Mouse (Mus musculus): ENCODE data around the gene Ddost. TPM values are rescaled to one million over a fixed set of nuclear protein-coding genes. Genes with fewer than 3 reads are reported as not detected.
A peak's percentile ranks its signal among the peaks of the same experiment; 100 is the strongest.

Ddost gene
- polyA plus RNA-seq, 1 experiment: 173 TPM

GRCm38 (mm10) chr4:138293261-138293948 lies 11.1 kb upstream of the Ddost start:
- no peak overlapping the region for H3K27ac ChIP-seq (ENCODE audit: control insufficient read depth, insufficient read depth, low read length)
- no peak for TF ChIP-seq POLR2A (IDR thresholded peaks at IDR 0.05; ENCODE audit: control insufficient read depth, extremely low read depth, insufficient read depth, low read length, poor library complexity)
- TF ChIP-seq CTCF (IDR thresholded peaks at IDR 0.05; ENCODE audit: borderline replicate concordance, control insufficient read depth, extremely low read depth, insufficient read depth, low read length, poor library complexity): no peak
- DNase-seq: no peak
- H3K4me3 ChIP-seq (ENCODE audit: control insufficient read depth, insufficient read depth, low read length): no peak overlapping the region
- no peaks in the 10 kb centered on the region for H3K4me1 ChIP-seq (replicated peaks; ENCODE audit: control insufficient read depth, insufficient read depth, low read length)
- no peaks in the 10 kb centered on the region for H3K27me3 ChIP-seq (ENCODE audit: control insufficient read depth, insufficient read depth, low read length)
- H3K36me3 ChIP-seq (ENCODE audit: control insufficient read depth, insufficient read depth, low read length): no peaks in the 10 kb centered on the region
- WGBS: 94% methylated on average over 18 of the region's 18 CpGs

- H3K4me3 ChIP-seq (ENCODE audit: control insufficient read depth, insufficient read depth, low read length): no peak overlapping the region
- no peak for DNase-seq
- TF ChIP-seq POLR2A (IDR thresholded peaks at IDR 0.05; ENCODE audit: control insufficient read depth, extremely low read depth, insufficient read depth, low read length, poor library complexity) (no peak), CTCF (IDR thresholded peaks at IDR 0.05; ENCODE audit: borderline replicate concordance, control insufficient read depth, extremely low read depth, insufficient read depth, low read length, poor library complexity) (no peak)
- no peaks in the 10 kb centered on the region for H3K27me3 ChIP-seq (ENCODE audit: control insufficient read depth, insufficient read depth, low read length)
- H3K4me1 ChIP-seq (replicated peaks; ENCODE audit: control insufficient read depth, insufficient read depth, low read length): no peaks in the 10 kb centered on the region
- H3K27ac ChIP-seq (ENCODE audit: control insufficient read depth, insufficient read depth, low read length): no peak overlapping the region
- 88% methylated on average over 9 of the region's 14 CpGs for WGBS
- H3K36me3 ChIP-seq (ENCODE audit: control insufficient read depth, insufficient read depth, low read length): no peaks in the 10 kb centered on the region
Observed at GRCm38 (mm10) chr4:138293949-138294550, 10.5 kb upstream of the Ddost start.

- TF ChIP-seq CTCF (IDR thresholded peaks at IDR 0.05; ENCODE audit: borderline replicate concordance, control insufficient read depth, extremely low read depth, insufficient read depth, low read length, poor library complexity) (no peak), POLR2A (IDR thresholded peaks at IDR 0.05; ENCODE audit: control insufficient read depth, extremely low read depth, insufficient read depth, low read length, poor library complexity) (no peak)
- WGBS: 91% methylated on average over 10 of the region's 10 CpGs
Observed at GRCm38 (mm10) chr4:138301271-138301780, 3.2 kb upstream of the Ddost start.

GRCm38 (mm10) chr4:138303011-138303410 lies 1.5 kb upstream of the Ddost start:
- 95% methylated on average over 3 of the region's 3 CpGs for WGBS
- TF ChIP-seq CTCF (IDR thresholded peaks at IDR 0.05; ENCODE audit: borderline replicate concordance, control insufficient read depth, extremely low read depth, insufficient read depth, low read length, poor library complexity) (no peak), POLR2A (IDR thresholded peaks at IDR 0.05; ENCODE audit: control insufficient read depth, extremely low read depth, insufficient read depth, low read length, poor library complexity) (no peak)
- H3K27me3 ChIP-seq (ENCODE audit: control insufficient read depth, insufficient read depth, low read length): no peaks in the 10 kb centered on the region
- peaks cover 13% of the 10 kb centered on the region for H3K4me1 ChIP-seq (replicated peaks; ENCODE audit: control insufficient read depth, insufficient read depth, low read length)
- no peak for DNase-seq
- no peak overlapping the region for H3K27ac ChIP-seq (ENCODE audit: control insufficient read depth, insufficient read depth, low read length)
- no peaks in the 10 kb centered on the region for H3K36me3 ChIP-seq (ENCODE audit: control insufficient read depth, insufficient read depth, low read length)
- H3K4me3 ChIP-seq (ENCODE audit: control insufficient read depth, insufficient read depth, low read length): no peak overlapping the region

More at GRCm38 (mm10) chr4:138301271-138301780, 3.2 kb upstream of the Ddost start:
- Histone ChIP-seq H3K27ac (ENCODE audit: control insufficient read depth, insufficient read depth, low read length) (no peak overlapping the region), H3K4me3 (ENCODE audit: control insufficient read depth, insufficient read depth, low read length) (no peak overlapping the region), H3K36me3 (ENCODE audit: control insufficient read depth, insufficient read depth, low read length) (no peaks in the 10 kb centered on the region), H3K27me3 (ENCODE audit: control insufficient read depth, insufficient read depth, low read length) (no peaks in the 10 kb centered on the region), H3K4me1 (replicated peaks; ENCODE audit: control insufficient read depth, insufficient read depth, low read length) (peaks cover 13% of the 10 kb centered on the region)
- DNase-seq: no peak

GRCm38 (mm10) chr4:138303742-138304141 lies 788 bp upstream of the Ddost start:
- TF ChIP-seq POLR2A (IDR thresholded peaks at IDR 0.05; ENCODE audit: control insufficient read depth, extremely low read depth, insufficient read depth, low read length, poor library complexity): no peak
- TF ChIP-seq CTCF (IDR thresholded peaks at IDR 0.05; ENCODE audit: borderline replicate concordance, control insufficient read depth, extremely low read depth, insufficient read depth, low read length, poor library complexity): no peak
- Histone ChIP-seq H3K36me3 (ENCODE audit: control insufficient read depth, insufficient read depth, low read length) (no peaks in the 10 kb centered on the region), H3K4me3 (ENCODE audit: control insufficient read depth, insufficient read depth, low read length) (peak overlapping the region; percentile 57), H3K27me3 (ENCODE audit: control insufficient read depth, insufficient read depth, low read length) (no peaks in the 10 kb centered on the region), H3K27ac (ENCODE audit: control insufficient read depth, insufficient read depth, low read length) (no peak overlapping the region), H3K4me1 (replicated peaks; ENCODE audit: control insufficient read depth, insufficient read depth, low read length) (peaks cover 13% of the 10 kb centered on the region)
- WGBS: 9% methylated on average over 18 of the region's 18 CpGs
- DNase-seq: no peak

GRCm38 (mm10) chr4:138307025-138307424 lies 2.5 kb downstream of the Ddost start:
- no peak overlapping the region for H3K4me3 ChIP-seq (ENCODE audit: control insufficient read depth, insufficient read depth, low read length)
- TF ChIP-seq CTCF (IDR thresholded peaks at IDR 0.05; ENCODE audit: borderline replicate concordance, control insufficient read depth, extremely low read depth, insufficient read depth, low read length, poor library complexity) (no peak), POLR2A (IDR thresholded peaks at IDR 0.05; ENCODE audit: control insufficient read depth, extremely low read depth, insufficient read depth, low read length, poor library complexity) (no peak)
- 96% methylated on average over 3 of the region's 3 CpGs for WGBS
- peaks cover 13% of the 10 kb centered on the region for H3K4me1 ChIP-seq (replicated peaks; ENCODE audit: control insufficient read depth, insufficient read depth, low read length)
- no peak overlapping the region for H3K27ac ChIP-seq (ENCODE audit: control insufficient read depth, insufficient read depth, low read length)
- H3K27me3 ChIP-seq (ENCODE audit: control insufficient read depth, insufficient read depth, low read length): no peaks in the 10 kb centered on the region
- peaks cover 15% of the 10 kb centered on the region for H3K36me3 ChIP-seq (ENCODE audit: control insufficient read depth, insufficient read depth, low read length)
- no peak for DNase-seq

Data from thymus, adult 2 months (tissue).